Mouse (Mus musculus): ENCODE results near the gene Lhfpl2.
"Not testable (repeated sequence)": the region's sequence is repeated elsewhere in the genome, so short reads cannot be mapped to it uniquely, and the experiment has no call there.

The Lhfpl2 gene

GRCm38 (mm10) chr13:94057563-94058560 is at the start of gene Lhfpl2:
Gene Lhfpl2, plus strand, starts transcription at chr13:94057796.
- DNase-seq = peak; percentile 44

- no peak for DNase-seq
Observed at GRCm38 (mm10) chr13:94011996-94012575, 45.5 kb upstream of the Lhfpl2 start.

- no peak for DNase-seq
Observed at GRCm38 (mm10) chr13:94013986-94014385, 43.6 kb upstream of the Lhfpl2 start.

- DNase-seq = not testable (repeated sequence)
Observed at GRCm38 (mm10) chr13:94024575-94024974, 33.0 kb upstream of the Lhfpl2 start.

- DNase-seq = no peak
Observed at GRCm38 (mm10) chr13:94029147-94029546, 28.4 kb upstream of the Lhfpl2 start.

- no peak for DNase-seq
Observed at GRCm38 (mm10) chr13:94030551-94030950, 27.0 kb upstream of the Lhfpl2 start.

- DNase-seq = no peak
Observed at GRCm38 (mm10) chr13:94037313-94038051, 20.1 kb upstream of the Lhfpl2 start.

- DNase-seq = no peak
Observed at GRCm38 (mm10) chr13:94038052-94038340, 19.6 kb upstream of the Lhfpl2 start.

GRCm38 (mm10) chr13:94050036-94050435 is 7.6 kb upstream of the Lhfpl2 start:
- DNase-seq = no peak

- DNase-seq = no peak
Observed at GRCm38 (mm10) chr13:94050782-94051181, 6.8 kb upstream of the Lhfpl2 start.

GRCm38 (mm10) chr13:94057036-94057562 is 497 bp upstream of the Lhfpl2 start:
- DNase-seq = no peak

- no peak for DNase-seq
Observed at GRCm38 (mm10) chr13:94058642-94059222, 1.1 kb downstream of the Lhfpl2 start.

GRCm38 (mm10) chr13:94059373-94059772 is 1.8 kb downstream of the Lhfpl2 start:
- no peak for DNase-seq

- peak; percentile 30 for DNase-seq
Observed at GRCm38 (mm10) chr13:94059778-94060177, 2.2 kb downstream of the Lhfpl2 start.

- no peak for DNase-seq
Observed at GRCm38 (mm10) chr13:94060461-94060860, 2.9 kb downstream of the Lhfpl2 start.

GRCm38 (mm10) chr13:94061256-94061877 is 3.8 kb downstream of the Lhfpl2 start:
- no peak for DNase-seq

- DNase-seq = no peak
Observed at GRCm38 (mm10) chr13:94062349-94063111, 4.9 kb downstream of the Lhfpl2 start.

GRCm38 (mm10) chr13:94063156-94063555 is 5.6 kb downstream of the Lhfpl2 start:
- no peak for DNase-seq

GRCm38 (mm10) chr13:94064571-94064970 is 7.0 kb downstream of the Lhfpl2 start:
- no peak for DNase-seq

- DNase-seq = no peak
Observed at GRCm38 (mm10) chr13:94065276-94066050, 7.9 kb downstream of the Lhfpl2 start.
